Mouse (Mus musculus) liver, postnatal 0 days (tissue): Measurements from ENCODE around the gene H2-Q7.

Experiments
- CTCF ChIP-seq: sonication (generic); IDR thresholded peaks from 2 replicates; pipeline ENCODE4 v1.5.1; 2016; ENCODE audit warnings: antibody characterized with exemption, low read depth
- EP300 ChIP-seq: IDR thresholded peaks from 2 replicates; pipeline ENCODE4 v1.6.1; 2016; ENCODE audit warnings: antibody characterized with exemption, low read depth, mild to moderate bottlenecking

DNA sequence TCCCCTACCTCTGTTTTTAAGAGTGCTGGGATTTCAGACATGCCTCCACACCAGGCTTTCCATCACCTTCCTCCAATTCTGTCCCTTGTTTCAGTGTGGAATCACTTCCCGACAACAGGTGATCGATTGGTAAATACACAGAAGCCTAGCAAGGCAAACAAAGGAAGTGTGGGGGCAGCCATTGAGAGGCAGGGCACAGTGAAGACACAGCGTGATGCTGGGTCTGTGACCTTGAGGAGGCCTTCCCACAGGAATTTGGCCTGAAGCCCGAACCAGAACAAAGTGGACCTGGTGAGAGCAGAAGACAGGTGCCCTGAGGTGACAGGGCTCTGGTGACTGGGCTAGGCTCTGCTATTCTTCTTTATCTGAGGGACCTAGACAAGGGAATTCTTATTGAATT, 46.7 kb downstream of the H2-Q7 start:
- no peak; the same call in 1 of the 2 replicates for TF ChIP-seq EP300
- TF ChIP-seq CTCF: no peak
